Comparison of ENCODE assay signal across 8 mouse cellular contexts in the genomic region with DNA sequence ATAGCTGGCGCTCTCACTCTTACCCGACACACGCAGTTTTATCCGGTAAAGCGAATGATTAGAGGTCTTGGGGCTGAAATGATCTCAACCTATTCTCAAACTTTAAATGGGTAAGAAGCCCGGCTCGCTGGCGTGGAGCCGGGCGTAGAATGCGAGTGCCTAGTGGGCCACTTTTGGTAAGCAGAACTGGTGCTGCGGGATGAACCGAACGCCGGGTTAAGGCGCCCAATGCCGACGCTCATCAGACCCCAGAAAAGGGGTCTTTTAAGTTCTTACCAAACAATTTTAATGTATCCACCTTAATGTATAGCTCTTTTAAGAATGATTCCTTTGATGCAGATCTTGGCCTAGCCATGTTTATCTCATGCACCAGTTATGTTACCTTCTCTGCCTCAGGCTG.
DNase-seq lines count a peak whose midpoint lies in the region; ATAC-seq and TF ChIP-seq lines count a peak whose summit lies in the region.

No protein-coding gene starts in this region.

- H3K4me1 ChIP-seq in forebrain, embryonic 13.5 days = peaks cover 11% of the 10 kb centered on the region
- H3K4me1 ChIP-seq in forebrain, embryonic 15.5 days = peaks cover 12% of the 10 kb centered on the region
- peaks cover 27% of the 10 kb centered on the region for H3K4me1 ChIP-seq in thymus, adult 2 months (replicated peaks; ENCODE audit: control insufficient read depth, insufficient read depth, low read length)
- peaks cover 10% of the 10 kb centered on the region for H3K4me1 ChIP-seq in kidney, embryonic 15.5 days

- H3K4me3 ChIP-seq in forebrain, embryonic 13.5 days = no peak overlapping the region
- H3K4me3 ChIP-seq in forebrain, embryonic 15.5 days = no peak overlapping the region
- H3K4me3 ChIP-seq in thymus, adult 2 months (ENCODE audit: control insufficient read depth, insufficient read depth, low read length) = no peak overlapping the region
- no peak overlapping the region for H3K4me3 ChIP-seq in kidney, embryonic 15.5 days (replicated peaks)

- ATAC-seq in forebrain, embryonic 13.5 days = peak; percentile 66; the same call in 1 of the 2 replicates
- ATAC-seq in forebrain, embryonic 15.5 days (replicated peaks) = no peak
- peak; percentile 74; the same call in 1 of the 2 replicates for ATAC-seq in kidney, embryonic 15.5 days (replicated peaks; ENCODE audit: low FRiP score)
- ATAC-seq in megakaryocyte progenitor cell, adult 5-6 weeks (replicated peaks; ENCODE audit: poor library complexity) = no peak

- no peak overlapping the region for H3K27ac ChIP-seq in forebrain, embryonic 13.5 days
- no peak overlapping the region for H3K27ac ChIP-seq in forebrain, embryonic 15.5 days (replicated peaks)
- H3K27ac ChIP-seq in thymus, adult 2 months (ENCODE audit: control insufficient read depth, insufficient read depth, low read length) = no peak overlapping the region
- H3K27ac ChIP-seq in kidney, embryonic 15.5 days = no peak overlapping the region

- H3K9me3 ChIP-seq in forebrain, embryonic 13.5 days (replicated peaks) = peaks cover 29% of the 10 kb centered on the region
- H3K9me3 ChIP-seq in forebrain, embryonic 15.5 days = no peaks in the 10 kb centered on the region; the same call in 1 of the 2 replicates
- H3K9me3 ChIP-seq in kidney, embryonic 15.5 days (replicated peaks) = peaks cover 26% of the 10 kb centered on the region

- peak; percentile 58 for DNase-seq in thymus, adult 2 months
- no peak for DNase-seq in thymus, adult 18-20 months
- peak; percentile 64 for DNase-seq in lung, postnatal 14 days
- DNase-seq in testis, postnatal 14 days (ENCODE audit: low spot score) = peak; percentile 34

- H3K4me2 ChIP-seq in forebrain, embryonic 13.5 days = no peak overlapping the region
- H3K4me2 ChIP-seq in forebrain, embryonic 15.5 days (replicated peaks) = no peak overlapping the region
- no peak overlapping the region for H3K4me2 ChIP-seq in kidney, embryonic 15.5 days

- H3K9ac ChIP-seq in forebrain, embryonic 13.5 days = no peak overlapping the region
- no peak overlapping the region for H3K9ac ChIP-seq in forebrain, embryonic 15.5 days (replicated peaks)
- H3K9ac ChIP-seq in kidney, embryonic 15.5 days = no peak overlapping the region

- no peak for TF ChIP-seq POLR2A in thymus, adult 2 months (IDR thresholded peaks at IDR 0.05; ENCODE audit: control insufficient read depth, extremely low read depth, insufficient read depth, low read length, poor library complexity)

- H3K27me3 ChIP-seq in forebrain, embryonic 13.5 days = no peaks in the 10 kb centered on the region
- H3K27me3 ChIP-seq in forebrain, embryonic 15.5 days = no peaks in the 10 kb centered on the region
- H3K27me3 ChIP-seq in thymus, adult 2 months (ENCODE audit: control insufficient read depth, insufficient read depth, low read length) = no peaks in the 10 kb centered on the region
- H3K27me3 ChIP-seq in kidney, embryonic 15.5 days = peaks cover 4% of the 10 kb centered on the region; the same call in 1 of the 2 replicates

- TF ChIP-seq CTCF in thymus, adult 2 months (IDR thresholded peaks at IDR 0.05; ENCODE audit: borderline replicate concordance, control insufficient read depth, extremely low read depth, insufficient read depth, low read length, poor library complexity) = no peak

- 95% methylated on average over 18 of the region's 18 CpGs for WGBS in forebrain, embryonic 13.5 days
- 96% methylated on average over 18 of the region's 18 CpGs for WGBS in forebrain, embryonic 15.5 days
- whole genome bisulfite sequencing in thymus, adult 2 months = 96% methylated on average over 18 of the region's 18 CpGs
- 95% methylated on average over 18 of the region's 18 CpGs for WGBS in kidney, embryonic 15.5 days

- no peaks in the 10 kb centered on the region for H3K36me3 ChIP-seq in forebrain, embryonic 13.5 days (ENCODE audit: poor library complexity, severe bottlenecking)
- no peaks in the 10 kb centered on the region for H3K36me3 ChIP-seq in forebrain, embryonic 15.5 days
- H3K36me3 ChIP-seq in thymus, adult 2 months (ENCODE audit: control insufficient read depth, insufficient read depth, low read length) = no peaks in the 10 kb centered on the region
- no peaks in the 10 kb centered on the region for H3K36me3 ChIP-seq in kidney, embryonic 15.5 days

Comparison
In these comparisons a context has a peak if more than half of its experiments do, and no peak if none do; other contexts are left out.
1. ATAC-seq: peak in forebrain, embryonic 13.5 days (single experiment) and kidney, embryonic 15.5 days (single experiment); none in forebrain, embryonic 15.5 days (single experiment) and megakaryocyte progenitor cell, adult 5-6 weeks (single experiment).
2. DNase-seq: peak in thymus, adult 2 months (single experiment), lung, postnatal 14 days (single experiment) and testis, postnatal 14 days (single experiment); none in thymus, adult 18-20 months (0 of 2).